Mouse (Mus musculus) CH12.LX (cell line): ENCODE measurements around the gene Rem2. TPM values are rescaled to one million over a fixed set of nuclear protein-coding genes. Genes with fewer than 3 reads are reported as not detected.

Experiments used
- BHLHE40 ChIP-seq: IDR thresholded peaks from 2 replicates; pipeline ENCODE4 v1.6.1; 2011; ENCODE audit warnings: mild to moderate bottlenecking, low read depth, low read length, improper control_type of control experiment
- CTCF ChIP-seq, 2 experiments: IDR thresholded peaks in 1 of 2; conservative IDR thresholded peaks in 1 of 2; 2 replicates each; pipeline ENCODE4 v1.5.1; 2011 to 2012; ENCODE audit warnings: low read depth in 2 of 2, low read length in 2 of 2, improper control_type of control experiment in 1 of 2, inconsistent platforms in 1 of 2, mild to moderate bottlenecking in 1 of 2, moderate library complexity in 1 of 2
- ETS1 ChIP-seq: conservative IDR thresholded peaks from 2 replicates; pipeline ENCODE4 v1.6.1; 2012; ENCODE audit warnings: low read depth, mild to moderate bottlenecking, inconsistent platforms, low read length, improper control_type of control experiment, moderate library complexity
- HCFC1 ChIP-seq: IDR thresholded peaks from 2 replicates; pipeline ENCODE4 v1.6.1; 2012; ENCODE audit warnings: low read depth, mild to moderate bottlenecking, inconsistent platforms, low read length, improper control_type of control experiment
- JUN ChIP-seq: IDR thresholded peaks from 2 replicates; pipeline ENCODE4 v1.6.1; 2011; ENCODE audit warnings: low read depth, mild to moderate bottlenecking, low read length, improper control_type of control experiment, moderate library complexity; ENCODE audit not compliant: insufficient read depth
- JUND ChIP-seq: conservative IDR thresholded peaks from 2 replicates; pipeline ENCODE4 v1.6.1; 2011; ENCODE audit warnings: low read depth, low read length, improper control_type of control experiment
- MAFK ChIP-seq: IDR thresholded peaks from 2 replicates; pipeline ENCODE4 v1.6.1; 2011; ENCODE audit warnings: low read length, improper control_type of control experiment; ENCODE audit not compliant: insufficient replicate concordance
- MEF2A ChIP-seq: IDR thresholded peaks from 2 replicates; pipeline ENCODE4 v1.6.1; 2014; ENCODE audit warnings: low read depth, mild to moderate bottlenecking, inconsistent platforms, low read length, improper control_type of control experiment, borderline replicate concordance
- MXI1 ChIP-seq: IDR thresholded peaks from 2 replicates; pipeline ENCODE4 v1.6.1; 2011; ENCODE audit warnings: mild to moderate bottlenecking, low read depth, low read length, improper control_type of control experiment
- MYC ChIP-seq: IDR thresholded peaks from 2 replicates; pipeline ENCODE4 v1.6.1; 2011; ENCODE audit warnings: low read depth, mild to moderate bottlenecking, improper control_type of control experiment, low read length
- POLR2AphosphoS2 ChIP-seq: IDR thresholded peaks from 2 replicates; pipeline ENCODE4 v1.6.1; 2011; ENCODE audit warnings: low read depth, low read length, improper control_type of control experiment
- RAD21 ChIP-seq: IDR thresholded peaks from 2 replicates; pipeline ENCODE4 v1.6.1; 2011; ENCODE audit warnings: low read depth, mild to moderate bottlenecking, low read length, improper control_type of control experiment, moderate library complexity
- SMC3 ChIP-seq: IDR thresholded peaks from 2 replicates; pipeline ENCODE4 v1.6.1; 2011; ENCODE audit warnings: low read depth, low read length, improper control_type of control experiment
- TBP ChIP-seq: conservative IDR thresholded peaks from 2 replicates; pipeline ENCODE4 v1.6.1; 2011; ENCODE audit warnings: low read depth, low read length, improper control_type of control experiment
- ZNF384 ChIP-seq: IDR thresholded peaks from 2 replicates; pipeline ENCODE4 v1.6.1; 2012; ENCODE audit warnings: low read depth, low read length, improper control_type of control experiment, inconsistent platforms
- polyA plus RNA-seq: library from polyadenylated mRNA; unstranded; fragments of >175 nt; gene quantifications from 2 replicates; pipeline ENCODE4 v1.2.1, GENCODE M21; 2012; ENCODE audit warnings: low read depth; ENCODE audit not compliant: insufficient read length
- total RNA-seq, 2 experiments: library from RNA; depleted of rRNA; stranded (reverse); fragments of 300-350 nt in 1 of 2; fragments of >200 nt in 1 of 2; gene quantifications; 2 replicates each; pipeline ENCODE4 v1.2.3; 2012 to 2014

The Rem2 gene
- total and polyA plus RNA-seq, 3 experiments: 0.08 TPM; not detected in 2

DNA sequence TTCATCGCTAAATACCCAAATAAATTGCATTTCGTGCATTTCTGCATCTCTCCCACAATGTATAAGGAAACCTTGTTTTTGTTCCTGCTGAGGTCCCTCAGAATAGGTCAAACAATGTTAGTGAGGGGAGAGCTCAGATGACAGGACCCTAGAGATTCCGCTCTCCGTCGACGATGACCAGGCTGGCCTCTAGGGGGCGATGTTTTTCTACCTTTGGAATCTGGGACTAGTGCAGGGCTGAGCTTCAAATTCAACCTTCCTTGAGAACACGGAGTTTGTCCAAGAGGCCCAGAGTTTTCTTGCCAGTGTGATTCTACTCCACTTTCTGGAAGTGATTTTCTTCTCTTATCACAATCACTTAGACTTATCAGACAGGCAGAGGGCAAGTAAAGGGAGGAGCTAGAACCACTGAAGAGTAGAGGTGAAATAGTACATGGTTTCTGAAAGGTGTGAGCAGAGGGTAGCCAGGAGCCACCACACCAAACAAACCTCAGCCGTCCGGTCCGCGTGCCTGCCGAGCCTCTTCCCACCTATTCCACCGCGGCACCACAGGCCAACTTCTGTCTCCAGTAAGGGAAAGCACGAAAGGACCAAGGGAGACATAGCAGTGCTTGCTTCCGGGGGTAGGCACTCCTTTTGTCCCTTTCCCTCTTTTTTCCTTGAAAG is 52.7 kb downstream of the Rem2 start (continued):
- TF ChIP-seq ZNF384 (no peak), CTCF (conservative IDR thresholded peaks at IDR 0.05 in 1 of 2, IDR thresholded peaks at IDR 0.05 in 1 of 2; ENCODE audit: low read depth in 2 of 2, low read length in 2 of 2) (peak; percentile 86 to 87), POLR2AphosphoS2 (no peak), JUN (no peak), SMC3 (peak; percentile 55), MAFK (no peak), RAD21 (peak; percentile 76), MXI1 (no peak), MYC (no peak), MEF2A (peak; percentile 10; the same call in 1 of the 2 replicates), JUND (no peak), BHLHE40 (no peak; the same call in 1 of the 2 replicates), ETS1 (no peak), TBP (no peak), HCFC1 (no peak)

Other genes with a start within 250 kb of the Rem2 start
- gene Dad1, start 222.0 kb upstream of the Rem2 start, total RNA-seq (2012; rRNA removed): 161 and 196 TPM in 2 replicates
- 192 and 279 TPM in 2 replicates for gene Dad1, start 222.0 kb upstream of the Rem2 start, total RNA-seq (2014; rRNA removed)
- gene Dad1, start 222.0 kb upstream of the Rem2 start, polyA plus RNA-seq: 213 and 287 TPM in 2 replicates
- 13.4 and 19.8 TPM in 2 replicates for gene Abhd4, start 221.9 kb upstream of the Rem2 start, total RNA-seq (2012; rRNA removed)
- gene Abhd4, start 221.9 kb upstream of the Rem2 start, total RNA-seq (2014; rRNA removed): 13.4 and 15.9 TPM in 2 replicates
- gene Abhd4, start 221.9 kb upstream of the Rem2 start, polyA plus RNA-seq: 22.0 and 23.0 TPM in 2 replicates
- not detected in 2 replicates for gene Olfr49, start 191.2 kb upstream of the Rem2 start, total RNA-seq (2012; rRNA removed)
- not detected in 2 replicates for gene Olfr49, start 191.2 kb upstream of the Rem2 start, total RNA-seq (2014; rRNA removed)
- 0.07 TPM in 2 replicates for gene Olfr49, start 191.2 kb upstream of the Rem2 start, polyA plus RNA-seq
- gene Oxa1l, start 115.3 kb upstream of the Rem2 start, total RNA-seq (2012; rRNA removed): 37.3 and 38.8 TPM in 2 replicates
- gene Oxa1l, start 115.3 kb upstream of the Rem2 start, total RNA-seq (2014; rRNA removed): 34.6 and 34.7 TPM in 2 replicates
- 88.9 and 111 TPM in 2 replicates for gene Oxa1l, start 115.3 kb upstream of the Rem2 start, polyA plus RNA-seq
- 43.3 and 50.4 TPM in 2 replicates for gene Slc7a7, start 58.3 kb upstream of the Rem2 start, total RNA-seq (2012; rRNA removed)
- 23.8 and 27.8 TPM in 2 replicates for gene Slc7a7, start 58.3 kb upstream of the Rem2 start, total RNA-seq (2014; rRNA removed)
- 40.0 and 45.4 TPM in 2 replicates for gene Slc7a7, start 58.3 kb upstream of the Rem2 start, polyA plus RNA-seq
- 309 and 328 TPM in 2 replicates for gene Mrpl52, start 49.2 kb upstream of the Rem2 start, total RNA-seq (2012; rRNA removed)
- gene Mrpl52, start 49.2 kb upstream of the Rem2 start, total RNA-seq (2014; rRNA removed): 87.9 and 97.1 TPM in 2 replicates
- 230 and 281 TPM in 2 replicates for gene Mrpl52, start 49.2 kb upstream of the Rem2 start, polyA plus RNA-seq
- 0.08 and 0.17 TPM in 2 replicates for gene Mmp14, start 44.5 kb upstream of the Rem2 start, total RNA-seq (2012; rRNA removed)
- gene Mmp14, start 44.5 kb upstream of the Rem2 start, total RNA-seq (2014; rRNA removed): 0.08 and 0.11 TPM in 2 replicates
- 0.10 TPM in 1 of 2 replicates, not detected in the other for gene Mmp14, start 44.5 kb upstream of the Rem2 start, polyA plus RNA-seq
- 51.4 and 60.0 TPM in 2 replicates for gene Lrp10, start 12.0 kb upstream of the Rem2 start, total RNA-seq (2012; rRNA removed)
- 27.9 and 28.7 TPM in 2 replicates for gene Lrp10, start 12.0 kb upstream of the Rem2 start, total RNA-seq (2014; rRNA removed)
- gene Lrp10, start 12.0 kb upstream of the Rem2 start, polyA plus RNA-seq: 64.1 and 79.8 TPM in 2 replicates
- gene Prmt5, start 41.4 kb downstream of the Rem2 start, total RNA-seq (2012; rRNA removed): 157 and 159 TPM in 2 replicates
- 106 and 110 TPM in 2 replicates for gene Prmt5, start 41.4 kb downstream of the Rem2 start, total RNA-seq (2014; rRNA removed)
- gene Prmt5, start 41.4 kb downstream of the Rem2 start, polyA plus RNA-seq: 185 and 206 TPM in 2 replicates
- 65.5 and 71.8 TPM in 2 replicates for gene Haus4, start 78.5 kb downstream of the Rem2 start, total RNA-seq (2012; rRNA removed)
- 88.6 and 94.3 TPM in 2 replicates for gene Haus4, start 78.5 kb downstream of the Rem2 start, total RNA-seq (2014; rRNA removed)
- 109 and 116 TPM in 2 replicates for gene Haus4, start 78.5 kb downstream of the Rem2 start, polyA plus RNA-seq
- gene Ajuba, start 101.5 kb downstream of the Rem2 start, total RNA-seq (2012; rRNA removed): 0.13 TPM in 1 of 2 replicates, not detected in the other
- gene Ajuba, start 101.5 kb downstream of the Rem2 start, total RNA-seq (2014; rRNA removed): 0.09 TPM in 1 of 2 replicates, not detected in the other
- 0.18 and 0.34 TPM in 2 replicates for gene Ajuba, start 101.5 kb downstream of the Rem2 start, polyA plus RNA-seq
- gene 4931414P19Rik, start 129.9 kb downstream of the Rem2 start, total RNA-seq (2012; rRNA removed): 2.9 and 3.6 TPM in 2 replicates
- 1.5 TPM in 2 replicates for gene 4931414P19Rik, start 129.9 kb downstream of the Rem2 start, total RNA-seq (2014; rRNA removed)
- gene 4931414P19Rik, start 129.9 kb downstream of the Rem2 start, polyA plus RNA-seq: 2.7 and 3.8 TPM in 2 replicates
- gene Psmb5, start 141.9 kb downstream of the Rem2 start, total RNA-seq (2012; rRNA removed): 411 and 418 TPM in 2 replicates
- 416 and 455 TPM in 2 replicates for gene Psmb5, start 141.9 kb downstream of the Rem2 start, total RNA-seq (2014; rRNA removed)
- 299 and 371 TPM in 2 replicates for gene Psmb5, start 141.9 kb downstream of the Rem2 start, polyA plus RNA-seq
- not detected in 2 replicates for gene Psmb11, start 145.3 kb downstream of the Rem2 start, total RNA-seq (2012; rRNA removed)
- gene Psmb11, start 145.3 kb downstream of the Rem2 start, total RNA-seq (2014; rRNA removed): not detected in 2 replicates
- gene Psmb11, start 145.3 kb downstream of the Rem2 start, polyA plus RNA-seq: not detected in 2 replicates
- gene Gm17606, start 164.9 kb downstream of the Rem2 start, total RNA-seq (2012; rRNA removed): not detected in 2 replicates
- not detected in 2 replicates for gene Gm17606, start 164.9 kb downstream of the Rem2 start, total RNA-seq (2014; rRNA removed)
- 1.9 and 2.5 TPM in 2 replicates for gene Gm17606, start 164.9 kb downstream of the Rem2 start, polyA plus RNA-seq
- gene Cdh24, start 165.3 kb downstream of the Rem2 start, total RNA-seq (2012; rRNA removed): 1.5 and 1.6 TPM in 2 replicates
- gene Cdh24, start 165.3 kb downstream of the Rem2 start, total RNA-seq (2014; rRNA removed): 1.0 and 1.2 TPM in 2 replicates
- 4.9 and 5.4 TPM in 2 replicates for gene Cdh24, start 165.3 kb downstream of the Rem2 start, polyA plus RNA-seq
- gene 1700123O20Rik, start 210.1 kb downstream of the Rem2 start, total RNA-seq (2012; rRNA removed): 33.1 and 37.4 TPM in 2 replicates
- gene 1700123O20Rik, start 210.1 kb downstream of the Rem2 start, total RNA-seq (2014; rRNA removed): 56.0 and 59.1 TPM in 2 replicates
- gene 1700123O20Rik, start 210.1 kb downstream of the Rem2 start, polyA plus RNA-seq: 60.7 and 63.3 TPM in 2 replicates
- 118 and 148 TPM in 2 replicates for gene Acin1, start 210.8 kb downstream of the Rem2 start, total RNA-seq (2012; rRNA removed)
- gene Acin1, start 210.8 kb downstream of the Rem2 start, total RNA-seq (2014; rRNA removed): 74.0 and 85.6 TPM in 2 replicates
- gene Acin1, start 210.8 kb downstream of the Rem2 start, polyA plus RNA-seq: 324 and 364 TPM in 2 replicates
- gene Gm29776, start 222.7 kb downstream of the Rem2 start, total RNA-seq (2012; rRNA removed): not detected in 2 replicates
- not detected in 2 replicates for gene Gm29776, start 222.7 kb downstream of the Rem2 start, total RNA-seq (2014; rRNA removed)
- not detected in 2 replicates for gene Gm29776, start 222.7 kb downstream of the Rem2 start, polyA plus RNA-seq
- gene Cebpe, start 236.1 kb downstream of the Rem2 start, total RNA-seq (2012; rRNA removed): 0.34 TPM in 1 of 2 replicates, not detected in the other
- not detected in 2 replicates for gene Cebpe, start 236.1 kb downstream of the Rem2 start, total RNA-seq (2014; rRNA removed)
- 0.46 TPM in 1 of 2 replicates, not detected in the other for gene Cebpe, start 236.1 kb downstream of the Rem2 start, polyA plus RNA-seq